Mouse (Mus musculus): ENCODE measurements around the gene Eif3k. TPM values are rescaled to one million over a fixed set of nuclear protein-coding genes. Genes with fewer than 3 reads are reported as not detected.

The Eif3k gene
- total RNA-seq, 1 experiment from 2014 or later, result 291 TPM

DNA sequence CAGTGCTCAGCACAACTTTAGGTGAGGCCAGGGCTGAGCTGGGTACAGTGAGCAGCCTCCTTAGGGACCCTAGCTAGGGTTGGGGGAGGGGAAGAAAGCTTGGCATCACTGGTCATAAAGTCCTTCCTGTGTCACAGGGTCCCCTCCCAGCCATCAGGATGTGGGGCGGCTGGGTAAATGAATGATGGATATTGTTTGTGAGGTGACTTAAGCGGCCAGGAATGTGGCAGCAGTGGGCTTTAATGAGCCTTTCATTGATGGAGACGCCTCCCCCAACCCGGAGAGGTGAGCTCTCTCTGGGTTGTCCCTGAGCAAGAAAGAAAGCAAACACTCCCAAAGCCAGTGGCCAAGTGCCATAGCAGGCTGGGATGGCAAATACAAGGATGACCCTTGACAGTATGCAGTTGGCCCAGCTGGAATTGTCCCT is 57.8 kb downstream of the Eif3k start:
- no peak for ATAC-seq (replicated peaks; ENCODE audit: insufficient number of reproducible peaks, low FRiP score, low TSS enrichment, poor library complexity, severe bottlenecking)

DNA sequence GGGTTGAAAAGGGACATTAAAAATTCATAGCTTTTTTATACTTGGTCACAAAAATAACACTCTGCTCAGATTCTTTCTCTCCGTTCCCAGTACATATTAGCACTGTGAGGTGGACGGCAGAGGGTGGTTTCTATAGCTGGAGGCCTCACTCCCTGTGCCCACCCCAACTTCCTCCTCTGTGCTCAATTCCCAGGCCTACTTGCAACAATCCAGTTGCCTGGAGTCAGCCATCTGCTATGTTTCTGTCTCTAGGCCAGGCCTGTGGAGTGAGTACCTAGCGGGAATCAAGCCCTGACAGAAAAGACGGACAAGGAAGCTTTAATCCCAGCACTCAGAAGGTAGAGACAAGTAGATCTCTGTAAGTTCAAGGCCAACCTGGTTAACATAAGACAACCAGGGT is 59.1 kb downstream of the Eif3k start:
- no peak for ATAC-seq (replicated peaks; ENCODE audit: insufficient number of reproducible peaks, low FRiP score, low TSS enrichment, poor library complexity, severe bottlenecking)

DNA sequence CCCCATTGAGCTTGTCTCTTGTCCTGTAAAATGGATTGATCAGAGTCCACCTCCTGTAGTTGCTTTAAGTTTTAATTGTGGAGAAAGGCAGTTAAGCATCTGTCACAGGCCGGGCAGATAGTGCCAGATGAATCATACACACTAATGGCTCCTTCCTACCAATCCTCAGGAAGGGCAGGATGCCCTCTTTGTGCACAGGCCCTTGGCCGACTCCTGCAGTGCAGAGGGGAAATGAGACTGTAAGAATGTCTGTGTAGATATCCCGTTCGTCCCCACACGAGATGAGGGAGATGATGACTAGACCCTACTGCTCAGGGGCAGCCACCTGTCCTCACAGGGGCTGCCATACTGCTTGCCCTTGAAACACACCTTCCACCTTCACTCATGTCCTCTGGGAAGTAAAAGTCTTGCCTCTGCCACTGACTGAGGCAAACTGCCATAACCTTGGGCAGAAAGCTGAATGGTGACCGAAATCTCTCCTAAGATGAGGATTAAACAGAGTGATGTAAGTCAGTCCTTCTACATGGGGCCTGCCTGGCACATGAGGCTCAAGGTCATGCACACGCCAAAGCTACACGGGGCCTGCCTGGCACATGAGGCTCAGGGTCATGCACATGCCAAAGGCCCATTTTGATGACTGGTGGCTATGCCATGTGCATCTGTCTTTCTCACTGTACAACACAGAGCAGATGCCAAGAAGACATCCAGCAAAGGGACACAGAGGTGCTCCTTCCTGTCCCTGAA is 59.8 kb downstream of the Eif3k start:
- ATAC-seq (replicated peaks; ENCODE audit: insufficient number of reproducible peaks, low FRiP score, low TSS enrichment, poor library complexity, severe bottlenecking), result no peak

Other genes starting within 250 kb of the Eif3k start
- gene Mrps12, start 240.0 kb downstream of the Eif3k start, total RNA-seq (2017), result 31.4 to 44.6 TPM (median 33.7 TPM) in 3 replicates
- gene Sars2, start 239.9 kb downstream of the Eif3k start, total RNA-seq (2017), result 2.7 to 8.8 TPM (median 3.8 TPM) in 3 replicates
- not detected in 3 replicates for gene Ccer2, start 225.7 kb downstream of the Eif3k start, total RNA-seq (2017)
- gene Sirt2, start 215.1 kb downstream of the Eif3k start, total RNA-seq (2017), result 32.9 to 55.7 TPM (median 54.2 TPM) in 3 replicates
- gene Nfkbib, start 214.4 kb downstream of the Eif3k start, total RNA-seq (2017), result 25.0 to 46.0 TPM (median 30.1 TPM) in 3 replicates
- gene Rinl, start 192.9 kb downstream of the Eif3k start, total RNA-seq (2017), result 57.3 to 157 TPM (median 67.9 TPM) in 3 replicates
- 279 to 373 TPM (median 301 TPM) in 3 replicates for gene Hnrnpl, start 173.3 kb downstream of the Eif3k start, total RNA-seq (2017)
- gene Ech1, start 156.6 kb downstream of the Eif3k start, total RNA-seq (2017), result 48.7 to 61.1 TPM (median 56.4 TPM) in 3 replicates
- 1.2 to 7.4 TPM (median 5.5 TPM) in 3 replicates for gene Lgals4, start 148.0 kb downstream of the Eif3k start, total RNA-seq (2017)
- not detected in 3 replicates for gene Lgals7, start 118.0 kb downstream of the Eif3k start, total RNA-seq (2017)
- 0.87 TPM in 1 of 3 replicates, not detected in the others for gene Capn12, start 100.4 kb downstream of the Eif3k start, total RNA-seq (2017)
- 25.4 to 66.0 TPM (median 36.9 TPM) in 3 replicates for gene Actn4, start 19.5 kb downstream of the Eif3k start, total RNA-seq (2017)
- gene Map4k1, start 186 bp upstream of the Eif3k start, total RNA-seq (2017), result 31.9 to 70.2 TPM (median 54.1 TPM) in 3 replicates
- gene Ryr1, start 143.3 kb upstream of the Eif3k start, total RNA-seq (2017), result 2.3 to 3.1 TPM (median 2.3 TPM) in 3 replicates
- gene Rasgrp4, start 153.0 kb upstream of the Eif3k start, total RNA-seq (2017), result 37.9 to 82.9 TPM (median 41.3 TPM) in 3 replicates
- 28.7 to 32.4 TPM (median 29.1 TPM) in 3 replicates for gene Fam98c, start 174.4 kb upstream of the Eif3k start, total RNA-seq (2017)
- gene Ggn, start 188.3 kb upstream of the Eif3k start, total RNA-seq (2017), result 0.32 to 0.39 TPM in 2 of 3 replicates, not detected in the other
- 0.78 to 0.95 TPM in 2 of 3 replicates, not detected in the other for gene Spred3, start 188.5 kb upstream of the Eif3k start, total RNA-seq (2017)
- gene Psmd8, start 198.8 kb upstream of the Eif3k start, total RNA-seq (2017), result 170 to 190 TPM (median 186 TPM) in 3 replicates
- 0.85 to 1.6 TPM in 2 of 3 replicates, not detected in the other for gene Catsperg1, start 232.2 kb upstream of the Eif3k start, total RNA-seq (2017)

Data from monocyte, adult 5-6 weeks (primary cell).